Mouse (Mus musculus) layer of hippocampus, adult 8-10 months (tissue): ENCODE data around the gene Armc2. TPM values are rescaled to one million over a fixed set of nuclear protein-coding genes. Genes with fewer than 3 reads are reported as not detected.

ENCODE experiments used
- DNase-seq, 2 experiments: peaks; one replicate each; pipeline ENCODE4 v3.0.0; 2022; ENCODE audit warnings: low spot score in 2 of 2
- total RNA-seq, 4 experiments: library from RNA; stranded (reverse); gene quantifications; 2 replicates each; pipeline ENCODE4 v1.2.4; 2022

Armc2 gene
- total RNA-seq, 4 experiments from 2014 or later, result 8.9 to 12.7 (median 9.7) TPM

DNA sequence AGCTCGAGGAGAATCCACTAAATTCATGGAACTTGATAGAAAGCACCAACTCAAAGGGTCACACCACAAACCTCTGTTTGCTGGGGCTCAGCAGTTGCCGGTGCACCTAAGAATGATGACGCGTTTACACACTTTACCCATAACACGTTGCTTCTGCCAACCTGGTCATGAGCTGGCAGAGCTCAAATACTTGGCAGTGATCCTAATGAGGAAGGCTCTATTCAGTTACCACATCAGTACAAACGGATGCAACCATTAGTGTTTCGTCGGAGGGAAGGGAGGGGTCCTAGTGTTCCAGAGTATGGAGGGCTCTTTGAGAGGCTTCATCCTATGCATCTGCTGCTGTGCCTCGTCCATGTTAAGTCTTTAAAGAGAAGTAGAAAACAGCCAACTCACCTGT lies 3.3 kb upstream of the Armc2 start:
- no peak for DNase-seq

DNA sequence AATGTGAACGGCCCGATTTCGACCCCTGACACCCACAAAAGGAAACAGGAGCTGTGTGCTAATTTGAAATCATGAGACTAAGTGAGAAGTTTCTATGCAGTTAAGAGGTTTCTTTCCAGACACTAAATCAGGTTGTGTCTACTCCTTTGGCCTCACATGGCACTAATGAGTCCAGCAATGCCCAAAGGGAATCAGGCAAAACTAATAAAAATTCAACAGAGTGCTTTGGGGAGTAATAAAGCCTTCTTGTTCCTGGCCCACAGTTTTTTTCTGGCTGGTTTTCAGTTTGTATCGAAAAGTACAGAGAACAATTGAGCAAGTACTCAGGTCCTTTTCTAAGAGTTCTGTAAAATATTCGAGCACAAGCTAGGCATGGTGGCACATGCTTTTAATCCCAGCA lies 4.2 kb downstream of the Armc2 start:
- DNase-seq, result no peak

- no peak for DNase-seq
Measured at GRCm38 (mm10) chr10:42010761-42011435, 7.3 kb downstream of the Armc2 start.

GRCm38 (mm10) chr10:42005259-42005658 lies 13.0 kb downstream of the Armc2 start:
- no peak for DNase-seq

- no peak for DNase-seq
Measured at GRCm38 (mm10) chr10:42004690-42005089, 13.6 kb downstream of the Armc2 start.

- no peak for DNase-seq
Measured at GRCm38 (mm10) chr10:42004056-42004455, 14.2 kb downstream of the Armc2 start.

GRCm38 (mm10) chr10:42003576-42003975 lies 14.7 kb downstream of the Armc2 start:
- DNase-seq, result no peak

DNA sequence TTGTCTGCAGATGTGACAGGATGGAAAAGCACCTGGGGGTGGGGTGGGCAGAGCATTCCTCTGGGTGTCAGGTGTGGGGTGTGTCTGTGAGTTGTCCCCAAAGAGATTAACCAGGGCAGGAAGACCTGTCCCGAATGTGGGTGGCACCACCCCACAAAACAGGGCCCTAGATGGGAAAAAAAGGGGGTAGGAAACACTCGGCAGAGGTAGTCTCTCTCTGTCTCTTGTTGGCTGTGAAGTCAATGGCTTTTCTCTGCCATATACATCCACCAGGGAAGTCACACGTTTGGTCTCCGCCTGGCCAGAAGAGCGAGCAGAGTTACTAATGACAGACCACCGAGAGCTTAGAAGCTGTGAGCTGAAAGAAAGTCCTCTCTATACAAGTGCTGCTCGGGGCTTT lies 15.8 kb downstream of the Armc2 start:
- DNase-seq, result no peak

DNA sequence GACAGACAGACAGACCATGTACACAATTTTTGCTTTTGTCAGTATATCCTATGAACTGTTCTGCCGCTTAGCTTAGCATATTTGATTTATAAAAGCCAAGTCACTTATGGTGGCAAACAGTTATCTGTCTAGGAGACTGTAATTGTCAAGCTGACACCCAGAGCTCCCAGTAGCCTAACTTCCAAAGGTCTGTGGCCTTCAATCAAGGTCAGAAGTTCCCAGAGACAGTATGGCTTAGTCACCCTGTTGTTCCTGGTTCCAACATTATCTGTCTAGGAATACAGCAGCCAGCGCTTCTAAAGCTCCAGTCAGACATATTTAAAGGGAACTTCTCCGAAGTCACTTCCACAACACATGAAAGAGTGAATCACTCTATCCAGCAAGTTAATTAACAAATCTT lies 17.0 kb downstream of the Armc2 start:
- DNase-seq, result no peak

GRCm38 (mm10) chr10:41997691-41998178 lies 20.5 kb downstream of the Armc2 start:
- no peak for DNase-seq

- no peak for DNase-seq
Measured at GRCm38 (mm10) chr10:41996157-41996556, 22.1 kb downstream of the Armc2 start.

GRCm38 (mm10) chr10:41995051-41995450 lies 23.2 kb downstream of the Armc2 start:
- no peak for DNase-seq

- DNase-seq, result no peak
Measured at GRCm38 (mm10) chr10:41994578-41994977, 23.7 kb downstream of the Armc2 start.

DNA sequence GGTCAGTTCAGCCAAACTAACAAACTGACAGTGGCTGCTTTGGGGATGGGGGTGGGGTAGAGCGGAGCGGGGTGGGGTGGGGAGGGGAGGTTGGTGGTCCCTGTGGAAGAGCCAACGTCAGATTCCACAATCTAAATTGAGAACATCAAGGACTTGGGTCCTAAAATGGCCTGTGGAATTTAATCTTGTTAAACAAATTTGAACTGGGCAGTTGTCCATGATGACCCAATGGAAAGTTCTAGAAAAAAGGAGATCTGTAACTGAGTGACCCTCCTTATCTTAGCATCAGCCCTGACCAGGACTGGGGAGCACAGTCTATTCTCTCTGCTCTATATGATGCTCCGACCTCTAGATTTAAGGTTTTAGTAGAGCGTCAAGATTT lies 26.2 kb downstream of the Armc2 start:
- no peak for DNase-seq

- DNase-seq, result no peak
Measured at GRCm38 (mm10) chr10:41991364-41992058, 26.7 kb downstream of the Armc2 start.

DNA sequence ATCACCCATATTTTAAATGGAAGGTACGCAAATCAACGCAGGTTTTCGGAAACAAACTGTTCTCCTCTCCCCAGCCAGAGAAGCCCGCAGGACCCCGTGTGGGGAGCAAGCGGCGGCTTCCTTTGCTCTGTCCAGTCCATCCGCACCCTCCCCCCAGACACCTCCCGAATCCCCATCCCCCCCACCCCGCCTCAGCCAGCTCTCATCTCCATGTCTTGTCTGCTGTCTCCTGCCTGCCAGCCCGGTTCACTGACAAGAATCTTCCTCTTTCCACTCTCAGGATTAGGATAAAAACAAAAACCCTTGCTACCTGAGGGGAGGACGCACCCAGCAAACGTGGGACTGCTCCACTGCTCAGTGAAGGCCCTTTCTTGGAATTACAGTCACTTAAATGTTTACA lies 27.3 kb downstream of the Armc2 start:
- no peak for DNase-seq

GRCm38 (mm10) chr10:41988930-41989329 lies 29.3 kb downstream of the Armc2 start:
- DNase-seq, result no peak

- DNase-seq, result no peak
Measured at GRCm38 (mm10) chr10:41986126-41986525, 32.1 kb downstream of the Armc2 start.

DNA sequence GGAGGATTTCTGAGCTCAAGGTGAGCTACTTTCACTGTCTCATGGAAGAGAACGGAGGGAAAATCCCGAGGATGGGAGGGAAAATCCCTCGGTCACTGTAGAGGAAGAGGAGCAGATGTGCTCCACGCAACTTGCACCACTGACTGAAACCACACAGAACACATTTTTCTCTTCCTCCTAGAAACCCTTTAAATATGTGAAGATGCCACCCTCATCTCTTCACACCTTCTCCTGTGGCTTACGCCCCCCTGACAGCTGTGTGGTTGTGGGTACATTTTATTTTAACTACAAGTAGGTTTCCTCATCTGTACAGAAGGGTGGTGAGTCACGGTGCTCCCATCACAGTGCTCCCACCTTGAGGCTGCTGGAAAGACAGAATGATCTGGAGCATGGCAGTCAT lies 34.0 kb downstream of the Armc2 start:
- no peak for DNase-seq

DNA sequence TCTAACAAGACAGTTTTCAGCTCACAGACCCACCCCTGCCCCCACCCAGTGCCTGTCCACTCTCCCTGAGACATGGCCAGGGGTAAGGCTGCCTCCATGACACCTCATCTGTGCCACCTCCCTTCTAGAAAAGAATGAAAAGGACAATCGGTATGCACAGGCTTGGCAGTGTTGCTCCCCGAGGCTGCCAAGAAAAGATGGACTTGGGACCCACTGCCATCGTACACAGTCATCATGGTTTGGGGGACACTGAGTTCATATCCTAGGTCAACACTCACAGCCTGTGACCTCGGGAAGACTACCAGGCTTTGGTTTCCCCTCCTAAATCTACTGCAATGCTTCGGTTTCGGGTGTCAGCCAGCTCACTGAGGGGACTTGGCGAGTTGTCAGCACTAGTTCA lies 35.4 kb downstream of the Armc2 start:
- DNase-seq, result no peak

DNA sequence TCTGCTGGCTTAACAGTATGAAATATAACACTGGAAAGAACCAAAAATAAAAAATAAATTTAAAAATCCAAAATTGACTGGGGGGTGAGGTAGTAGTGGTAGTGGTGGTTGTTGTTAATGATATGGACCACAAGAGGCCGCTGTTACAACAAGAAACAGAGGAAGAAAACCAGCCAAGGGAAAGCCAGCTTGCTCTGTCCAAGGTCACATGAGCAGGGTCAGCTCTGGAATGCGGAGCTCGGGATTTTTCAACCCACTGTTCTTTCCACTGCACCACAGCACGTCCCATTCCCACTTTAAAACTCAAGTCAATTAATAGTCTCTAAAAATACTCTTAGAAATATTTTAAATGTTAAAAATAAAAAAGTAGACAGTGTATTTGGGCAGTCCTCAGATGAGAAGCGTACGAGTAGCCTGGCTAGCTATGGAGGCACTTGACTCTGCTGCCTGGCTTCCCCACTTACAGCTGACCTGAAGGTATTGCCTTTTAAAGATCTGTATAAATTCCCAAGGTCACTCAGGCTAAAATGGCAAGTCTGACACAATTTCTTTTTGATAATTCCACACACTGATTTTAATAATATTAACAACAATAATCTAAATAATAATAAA lies 37.4 kb downstream of the Armc2 start:
- peak; percentile 63 to 67 for DNase-seq

- no peak for DNase-seq
Measured at GRCm38 (mm10) chr10:41978403-41979234, 39.6 kb downstream of the Armc2 start.
